Mouse (Mus musculus): Measurements from ENCODE around the gene Fv1.

Gene Fv1

GRCm38 (mm10) chr4:147886158-147886557, 17.4 kb downstream of the Fv1 start:
- DNase-seq (ENCODE audit: low spot score), result no peak

- no peak for DNase-seq (ENCODE audit: low spot score)
These were observed 18.5 kb downstream of the Fv1 start for GRCm38 (mm10) chr4:147887277-147887676.

- no peak for DNase-seq (ENCODE audit: low spot score)
These were observed 19.5 kb downstream of the Fv1 start for GRCm38 (mm10) chr4:147888237-147888636.

- no peak for DNase-seq (ENCODE audit: low spot score)
These were observed 21.6 kb downstream of the Fv1 start for GRCm38 (mm10) chr4:147890341-147890740.

GRCm38 (mm10) chr4:147895815-147896330, 27.1 kb downstream of the Fv1 start:
- no peak for DNase-seq (ENCODE audit: low spot score)

GRCm38 (mm10) chr4:147896411-147896810, 27.6 kb downstream of the Fv1 start:
- no peak for DNase-seq (ENCODE audit: low spot score)

- no peak for DNase-seq (ENCODE audit: low spot score)
These were observed 28.6 kb downstream of the Fv1 start for GRCm38 (mm10) chr4:147897348-147897747.

GRCm38 (mm10) chr4:147900452-147900851, 31.7 kb downstream of the Fv1 start:
- DNase-seq (ENCODE audit: low spot score), result no peak

- DNase-seq (ENCODE audit: low spot score), result no peak
These were observed 34.2 kb downstream of the Fv1 start for GRCm38 (mm10) chr4:147902906-147903500.

- DNase-seq (ENCODE audit: low spot score), result no peak
These were observed 34.8 kb downstream of the Fv1 start for GRCm38 (mm10) chr4:147903601-147904000.

- DNase-seq (ENCODE audit: low spot score), result peak; percentile 86
These were observed 35.7 kb downstream of the Fv1 start, which contains the start of gene Mfn2 for GRCm38 (mm10) chr4:147904313-147905089. Gene Mfn2 (minus strand): TSS chr4:147904704.

GRCm38 (mm10) chr4:147905090-147905659, 36.4 kb downstream of the Fv1 start:
- DNase-seq (ENCODE audit: low spot score), result no peak

GRCm38 (mm10) chr4:147906230-147906629, 37.5 kb downstream of the Fv1 start:
- no peak for DNase-seq (ENCODE audit: low spot score)

- no peak for DNase-seq (ENCODE audit: low spot score)
These were observed 40.7 kb downstream of the Fv1 start for GRCm38 (mm10) chr4:147909486-147909885.

- DNase-seq (ENCODE audit: low spot score), result peak; percentile 41
These were observed 49.8 kb downstream of the Fv1 start for GRCm38 (mm10) chr4:147918459-147919121.

All from c-Kit-positive CD71-positive TER-119-positive erythroid progenitor cells, embryonic 14.5 days (primary cell).